Mouse (Mus musculus) olfactory bulb, adult 2 months (tissue): ENCODE results near the gene Tmtc4. TPM values are rescaled to one million over a fixed set of nuclear protein-coding genes. Genes with fewer than 3 reads are reported as not detected.

Source experiments
- H3K27ac ChIP-seq: fragments of 200-500 bp; 2 replicates; pipeline ENCODE4 v1.5.1; 2012; ENCODE audit warnings: low read depth, low read length; ENCODE audit not compliant: insufficient read depth
- H3K4me1 ChIP-seq: fragments of 200-500 bp; 2 replicates; pipeline ENCODE4 v1.6.1; 2012; ENCODE audit warnings: low read length; ENCODE audit not compliant: control insufficient read depth, insufficient read depth
- H3K4me3 ChIP-seq: fragments of 200-500 bp; 2 replicates; pipeline ENCODE4 v1.5.1; 2012; ENCODE audit warnings: mild to moderate bottlenecking, low read depth, low read length, moderate library complexity; ENCODE audit not compliant: insufficient read depth
- CTCF ChIP-seq: fragments of 200-500 bp; IDR thresholded peaks from 2 replicates; pipeline ENCODE4 v1.5.1; 2012; ENCODE audit warnings: low read depth, mild to moderate bottlenecking, low read length, moderate library complexity; ENCODE audit not compliant: insufficient read depth
- POLR2A ChIP-seq: fragments of 200-500 bp; IDR thresholded peaks from 2 replicates; pipeline ENCODE4 v1.6.1; 2012; ENCODE audit warnings: mild to moderate bottlenecking, low read depth, low read length, moderate library complexity; ENCODE audit not compliant: insufficient read depth
- WGBS: fragments of 180-500 bp; shearing (Covaris S2); methylation state at CpG from one replicate; pipeline ENCODE4 v1.1.7; 2018; 5-methylcytosine and 5-hydroxymethylcytosine counted together
- polyA plus RNA-seq: library from polyadenylated mRNA; stranded (reverse); fragments of >200 nt; gene quantifications from 2 replicates; pipeline ENCODE4 v1.2.4, GENCODE M21; 2012; ENCODE audit warnings: low replicate concordance; ENCODE audit not compliant: missing spikeins, insufficient read depth, insufficient read length

The Tmtc4 gene
- polyA plus RNA-seq, 1 experiment, result not detected

DNA sequence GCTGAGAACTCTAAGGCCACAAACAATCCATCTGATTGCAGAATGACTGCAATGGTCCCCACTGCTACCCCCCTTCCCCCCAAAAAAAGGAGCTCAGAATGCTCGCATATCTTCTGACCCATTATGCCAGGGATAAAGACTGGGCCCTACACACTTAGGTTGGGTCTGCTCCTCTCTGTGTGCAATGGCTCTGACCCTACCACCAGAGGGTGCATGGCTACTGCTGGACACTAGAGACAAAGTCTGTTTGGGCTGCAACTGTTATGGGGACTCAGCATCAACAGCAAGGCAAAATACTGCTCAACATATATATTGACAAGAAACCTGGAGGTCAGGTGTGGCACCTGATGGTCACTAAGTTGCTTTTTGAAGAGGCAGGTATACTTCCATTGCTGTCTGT, 32.9 kb downstream of the Tmtc4 start:
- Histone ChIP-seq H3K4me1 (no peaks in the 10 kb centered on the region), H3K4me3 (no peak overlapping the region), H3K27ac (no peak overlapping the region)
- WGBS, result 97% methylated on average over 1 of the region's 1 CpGs
- TF ChIP-seq CTCF (no peak), POLR2A (no peak)

- WGBS, result 66% methylated on average over 3 of the region's 3 CpGs
- no peak for TF ChIP-seq CTCF
- TF ChIP-seq POLR2A, result no peak
- Histone ChIP-seq H3K4me1 (no peaks in the 10 kb centered on the region), H3K4me3 (no peak overlapping the region), H3K27ac (no peak overlapping the region)
Observed at GRCm38 (mm10) chr14:122943475-122943853, 40.4 kb downstream of the Tmtc4 start.

DNA sequence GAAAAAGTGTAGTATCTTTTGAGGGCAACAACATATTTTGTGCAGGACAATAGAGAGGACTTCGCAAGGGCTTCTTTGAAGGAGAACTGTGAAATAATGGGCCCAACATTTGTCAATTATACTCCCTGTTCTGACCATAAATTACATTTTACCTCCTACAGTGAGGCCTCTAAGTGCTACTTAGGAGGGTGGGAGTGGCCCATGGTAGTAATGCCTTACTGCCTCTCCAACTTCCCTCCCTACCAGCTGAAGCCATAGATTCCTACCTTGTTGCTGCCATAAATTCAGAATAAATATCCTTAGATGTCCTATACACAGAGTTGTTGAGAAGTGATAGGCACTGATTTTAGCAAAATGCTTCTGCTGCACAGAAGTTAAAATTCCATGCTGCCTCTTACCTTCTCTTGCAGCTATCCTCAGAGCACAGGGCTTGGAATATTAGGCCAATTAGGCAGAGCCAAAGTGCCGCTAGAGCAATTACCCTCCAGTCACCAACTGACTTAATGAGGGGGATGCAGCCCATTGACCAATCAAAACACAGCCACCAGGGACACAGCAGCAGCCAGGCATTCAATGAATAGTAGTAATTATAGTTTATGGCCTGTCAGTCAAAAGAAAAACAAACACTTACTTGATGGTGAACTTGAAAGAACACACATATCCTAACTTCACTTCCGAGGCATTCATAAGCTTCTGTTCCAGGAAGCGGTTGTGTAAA, 40.9 kb downstream of the Tmtc4 start:
- H3K27ac ChIP-seq, result no peak overlapping the region
- no peak for TF ChIP-seq POLR2A
- no peak for TF ChIP-seq CTCF
- WGBS, result 55% methylated on average over 4 of the region's 4 CpGs
- H3K4me3 ChIP-seq, result no peak overlapping the region
- no peaks in the 10 kb centered on the region for H3K4me1 ChIP-seq

- TF ChIP-seq CTCF (no peak), POLR2A (no peak)
- WGBS, result 59% methylated on average over 1 of the region's 1 CpGs
- H3K27ac ChIP-seq, result no peak overlapping the region
- H3K4me3 ChIP-seq, result no peak overlapping the region
- no peaks in the 10 kb centered on the region for H3K4me1 ChIP-seq
Observed at GRCm38 (mm10) chr14:122936460-122936859, 47.4 kb downstream of the Tmtc4 start.

GRCm38 (mm10) chr14:122920011-122920410, 63.8 kb downstream of the Tmtc4 start:
- H3K4me1 ChIP-seq, result no peaks in the 10 kb centered on the region
- TF ChIP-seq CTCF, result no peak
- TF ChIP-seq POLR2A, result no peak
- no peak overlapping the region for H3K27ac ChIP-seq
- H3K4me3 ChIP-seq, result no peak overlapping the region
- WGBS, result 28% methylated on average over 5 of the region's 5 CpGs

DNA sequence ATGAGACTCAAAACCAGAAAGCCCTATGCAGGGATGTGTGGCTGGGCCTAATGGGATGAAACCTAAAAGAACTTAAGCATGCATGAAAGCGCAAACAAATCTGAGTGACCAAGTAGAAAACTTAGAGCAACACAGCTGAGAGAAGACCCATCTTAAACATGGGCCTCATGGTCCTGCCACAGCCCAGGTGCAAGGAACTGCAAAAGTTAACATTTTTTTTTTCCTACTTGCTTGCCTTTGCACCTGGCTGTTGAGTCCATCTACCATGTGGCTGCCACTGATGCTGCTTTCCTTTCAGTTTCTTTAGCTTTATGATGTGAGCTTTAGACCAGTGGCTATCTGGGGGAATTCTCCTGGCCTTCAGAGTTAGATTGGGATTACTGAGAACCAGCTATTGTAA, 66.2 kb downstream of the Tmtc4 start:
- Histone ChIP-seq H3K4me3 (no peak overlapping the region), H3K4me1 (peaks cover 3% of the 10 kb centered on the region; the same call in 1 of the 2 replicates), H3K27ac (no peak overlapping the region)
- no peak for TF ChIP-seq CTCF
- no peak for TF ChIP-seq POLR2A
- WGBS, result 100% methylated on average over 1 of the region's 1 CpGs

DNA sequence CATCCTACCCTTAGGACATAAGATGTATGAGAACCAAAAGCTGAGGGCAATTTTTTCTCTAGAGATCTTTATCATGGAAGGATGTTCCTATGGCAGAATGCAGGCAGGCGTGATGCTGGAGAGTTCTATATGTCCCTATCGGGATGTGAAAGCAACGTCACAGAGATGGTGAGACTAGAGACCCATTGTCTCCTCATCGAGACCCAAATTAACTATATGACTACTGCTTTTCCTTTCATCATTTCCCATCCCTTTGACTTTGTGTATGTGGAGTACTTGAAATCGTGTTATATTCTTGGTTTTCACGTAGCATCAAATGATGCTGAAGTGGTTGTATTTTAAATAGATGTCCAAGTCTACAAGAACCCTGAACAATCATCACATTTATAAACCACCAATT, 70.2 kb downstream of the Tmtc4 start, which contains the start of gene Ggact:
TSS of gene Ggact (minus strand) at position 101 of the 400 bp plus-strand sequence.
- TF ChIP-seq POLR2A, result no peak
- no peak for TF ChIP-seq CTCF
- WGBS, result 83% methylated on average over 6 of the region's 6 CpGs
- peak within 1 kb of the TSS; percentile 24; the same call in 1 of the 2 replicates for H3K27ac ChIP-seq

DNA sequence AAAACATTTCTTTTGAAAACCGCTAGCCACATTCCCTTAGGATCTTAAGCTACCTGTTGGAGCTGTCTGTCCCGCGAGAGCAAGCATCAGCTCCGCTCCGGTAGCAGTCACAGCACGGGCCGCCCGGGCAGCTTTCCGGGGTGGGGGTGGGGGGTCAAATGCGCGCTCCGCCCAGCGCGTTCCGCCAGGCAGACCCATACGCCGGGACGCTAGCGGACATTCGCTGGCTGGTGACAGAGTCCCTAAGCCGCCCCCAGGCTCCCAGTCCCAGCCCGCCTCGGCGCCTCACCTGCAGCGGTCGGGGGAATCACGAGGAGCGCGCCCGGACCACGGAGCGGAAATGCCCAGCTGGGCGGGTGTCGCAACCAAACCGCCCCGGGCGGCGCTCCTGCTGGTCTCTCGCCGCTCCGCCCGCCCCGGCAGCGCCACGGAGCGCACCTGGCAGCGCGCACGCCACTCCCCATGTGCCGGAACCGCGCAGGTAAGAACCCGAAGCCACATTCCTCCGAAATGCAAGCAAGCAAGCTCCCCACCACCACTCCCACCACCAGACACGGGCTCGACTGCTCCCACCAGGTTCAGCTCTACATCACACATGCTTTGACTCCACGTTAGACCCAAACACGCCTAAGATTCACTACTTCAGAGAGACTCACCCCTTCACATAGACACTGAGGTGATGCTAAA, 70.9 kb downstream of the Tmtc4 start:
- peaks cover 3% of the 10 kb centered on the region; the same call in 1 of the 2 replicates for H3K4me1 ChIP-seq
- TF ChIP-seq CTCF, result no peak
- no peak for TF ChIP-seq POLR2A
- peak overlapping the region; percentile 73 for H3K4me3 ChIP-seq
- WGBS, result under 1% methylated on average over 58 of the region's 58 CpGs
- H3K27ac ChIP-seq, result peak overlapping the region; percentile 24; the same call in 1 of the 2 replicates

More for the DNA sequence above, 70.2 kb downstream of the Tmtc4 start, which contains the start of gene Ggact:
- Histone ChIP-seq H3K4me1 (peaks cover 3% of the 10 kb centered on the region; the same call in 1 of the 2 replicates), H3K4me3 (peak within 1 kb of the TSS; percentile 73)

- TF ChIP-seq POLR2A (no peak), CTCF (no peak)
- Histone ChIP-seq H3K4me3 (no peak overlapping the region), H3K4me1 (peaks cover 3% of the 10 kb centered on the region; the same call in 1 of the 2 replicates), H3K27ac (no peak overlapping the region)
- 60% methylated on average over 1 of the region's 1 CpGs for WGBS
Observed at GRCm38 (mm10) chr14:122912137-122912536, 71.7 kb downstream of the Tmtc4 start.
